Comparison of ENCODE assay signal across 8 mouse cellular contexts in the genomic region with DNA sequence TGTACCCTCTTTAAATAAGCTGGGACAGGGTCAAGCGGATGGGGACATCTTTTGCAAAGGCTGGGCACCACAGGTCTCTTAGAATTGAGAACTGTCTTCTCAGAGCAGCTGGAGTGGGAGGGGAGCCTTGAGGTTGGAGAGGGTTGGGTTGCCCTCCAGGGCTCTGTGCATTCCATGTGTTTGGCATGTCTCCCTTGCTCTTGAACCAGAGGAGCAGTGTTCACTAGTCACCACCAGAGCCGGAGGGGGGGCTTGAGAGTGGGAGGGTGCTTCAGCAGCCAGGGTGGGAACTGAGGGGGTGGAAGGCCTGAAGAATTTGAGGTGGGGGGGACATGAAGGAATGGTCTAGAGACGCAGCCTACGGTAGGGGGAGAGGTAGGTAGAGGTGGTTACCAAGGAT. TPM values are rescaled to one million over a fixed set of nuclear protein-coding genes. Genes with fewer than 3 reads are reported as not detected.
DNase-seq lines count a peak whose midpoint lies in the region; ATAC-seq lines count a peak whose summit lies in the region.

No protein-coding gene starts in this region.

- H3K4me2 ChIP-seq in kidney, embryonic 14.5 days (replicated peaks; ENCODE audit: low read depth, low read length): peak overlapping the region; percentile 68
- peak overlapping the region; percentile 76 for H3K4me2 ChIP-seq in embryonic facial prominence, embryonic 14.5 days (ENCODE audit: low read depth, low read length)
- peak overlapping the region; percentile 70 for H3K4me2 ChIP-seq in hindbrain, embryonic 12.5 days (replicated peaks)
- H3K4me2 ChIP-seq in midbrain, embryonic 13.5 days (replicated peaks): peak overlapping the region; percentile 72

- peaks cover 49% of the 10 kb centered on the region for H3K36me3 ChIP-seq in kidney, embryonic 14.5 days (ENCODE audit: control insufficient read depth, insufficient read depth, low read length)
- H3K36me3 ChIP-seq in embryonic facial prominence, embryonic 14.5 days (ENCODE audit: control insufficient read depth, insufficient read depth, low read length): peaks cover 55% of the 10 kb centered on the region
- H3K36me3 ChIP-seq in hindbrain, embryonic 12.5 days: peaks cover 53% of the 10 kb centered on the region
- peaks cover 54% of the 10 kb centered on the region for H3K36me3 ChIP-seq in midbrain, embryonic 13.5 days

- no peak overlapping the region for H3K9ac ChIP-seq in kidney, embryonic 14.5 days (ENCODE audit: low read depth, low read length)
- peak overlapping the region; percentile 80 for H3K9ac ChIP-seq in embryonic facial prominence, embryonic 14.5 days (ENCODE audit: low read depth, low read length)
- H3K9ac ChIP-seq in hindbrain, embryonic 12.5 days: no peak overlapping the region
- 0 out of 2 replicates have a peak overlapping the region, but pooled peaks have one; percentile 80 for H3K9ac ChIP-seq in midbrain, embryonic 13.5 days (replicated peaks)

- no peak for ATAC-seq in kidney, embryonic 14.5 days (ENCODE audit: low FRiP score, low TSS enrichment)
- no peak for ATAC-seq in embryonic facial prominence, embryonic 14.5 days (ENCODE audit: low read depth)
- no peak for ATAC-seq in hindbrain, embryonic 12.5 days (ENCODE audit: low FRiP score)
- no peak for ATAC-seq in midbrain, embryonic 13.5 days
- ATAC-seq in erythroid progenitor cell, adult 5-6 weeks (replicated peaks; ENCODE audit: low FRiP score, poor library complexity, severe bottlenecking): no peak

- no peaks in the 10 kb centered on the region for H3K27me3 ChIP-seq in kidney, embryonic 14.5 days (ENCODE audit: control insufficient read depth, insufficient read depth, low read length)
- no peaks in the 10 kb centered on the region for H3K27me3 ChIP-seq in embryonic facial prominence, embryonic 14.5 days (replicated peaks; ENCODE audit: control insufficient read depth, insufficient read depth, low read length)
- no peaks in the 10 kb centered on the region for H3K27me3 ChIP-seq in hindbrain, embryonic 12.5 days
- no peaks in the 10 kb centered on the region for H3K27me3 ChIP-seq in midbrain, embryonic 13.5 days

- H3K9me3 ChIP-seq in kidney, embryonic 14.5 days (ENCODE audit: control insufficient read depth, low read length): no peaks in the 10 kb centered on the region
- H3K9me3 ChIP-seq in embryonic facial prominence, embryonic 14.5 days (ENCODE audit: control insufficient read depth, low read length): no peaks in the 10 kb centered on the region
- no peaks in the 10 kb centered on the region for H3K9me3 ChIP-seq in hindbrain, embryonic 12.5 days (replicated peaks)
- H3K9me3 ChIP-seq in midbrain, embryonic 13.5 days: no peaks in the 10 kb centered on the region

- 72% methylated on average over 4 of the region's 4 CpGs for WGBS in kidney, embryonic 14.5 days
- WGBS in embryonic facial prominence, embryonic 14.5 days: 46% methylated on average over 4 of the region's 4 CpGs
- 57% methylated on average over 4 of the region's 4 CpGs for WGBS in hindbrain, embryonic 12.5 days
- 72% methylated on average over 4 of the region's 4 CpGs for WGBS in midbrain, embryonic 13.5 days

- H3K4me3 ChIP-seq in kidney, embryonic 14.5 days (ENCODE audit: low read length): peak overlapping the region; percentile 72; the same call in 1 of the 2 replicates
- H3K4me3 ChIP-seq in embryonic facial prominence, embryonic 14.5 days (ENCODE audit: low read depth, low read length): peak overlapping the region; percentile 69
- H3K4me3 ChIP-seq in hindbrain, embryonic 12.5 days: peak overlapping the region; percentile 72; the same call in 1 of the 2 replicates
- H3K4me3 ChIP-seq in midbrain, embryonic 13.5 days (replicated peaks): peak overlapping the region; percentile 72

- peaks cover 41% of the 10 kb centered on the region for H3K4me1 ChIP-seq in kidney, embryonic 14.5 days (ENCODE audit: control insufficient read depth, insufficient read depth, low read length)
- peaks cover 17% of the 10 kb centered on the region for H3K4me1 ChIP-seq in embryonic facial prominence, embryonic 14.5 days (ENCODE audit: control insufficient read depth, insufficient read depth, low read length)
- H3K4me1 ChIP-seq in hindbrain, embryonic 12.5 days: peaks cover 36% of the 10 kb centered on the region
- H3K4me1 ChIP-seq in midbrain, embryonic 13.5 days (replicated peaks): peaks cover 38% of the 10 kb centered on the region

- H3K27ac ChIP-seq in kidney, embryonic 14.5 days (ENCODE audit: low read depth, low read length): peak overlapping the region; percentile 90; the same call in 1 of the 2 replicates
- H3K27ac ChIP-seq in embryonic facial prominence, embryonic 14.5 days (replicated peaks; ENCODE audit: low read depth, low read length): peak overlapping the region; percentile 97
- peak overlapping the region; percentile 96 for H3K27ac ChIP-seq in hindbrain, embryonic 12.5 days
- H3K27ac ChIP-seq in midbrain, embryonic 13.5 days: peak overlapping the region; percentile 91

- no peak for DNase-seq in kidney, postnatal 25 days
- peak; percentile 83 for DNase-seq in embryonic facial prominence, embryonic 14.5 days (ENCODE audit: low spot score)
- DNase-seq in layer of hippocampus, adult 11-12 months (ENCODE audit: low spot score): no peak
- DNase-seq in layer of hippocampus, postnatal 25 days (ENCODE audit: extremely low spot score in 1 of 2, low spot score in 1 of 2): no peak

RNA-seq across cellular contexts. Expression of gene Tnks1bp1, which starts 1.5 kb away (rescaled TPM):
- 8.1 and 10.1 TPM in 2 replicates for polyA plus RNA-seq in kidney, embryonic 14.5 days (2014; fragmentation: Nextera tagmentation; extraction: Ambion mirVana)
- polyA plus RNA-seq in embryonic facial prominence, embryonic 14.5 days (2014; fragmentation: Nextera tagmentation; extraction: Ambion mirVana): 14.7 and 16.6 TPM in 2 replicates
- polyA plus RNA-seq in hindbrain, embryonic 12.5 days (2016; fragmentation: Nextera tagmentation; extraction: Ambion mirVana): 42.2 and 46.7 TPM in 2 replicates
- polyA plus RNA-seq in midbrain, embryonic 13.5 days (2015; fragmentation: Nextera tagmentation; extraction: Ambion mirVana): 27.1 and 30.9 TPM in 2 replicates
- total RNA-seq in erythroid progenitor cell, adult 5-6 weeks (2015; ENCODE audit: low replicate concordance): 1.1 TPM in 1 of 2 replicates, not detected in the other
- total RNA-seq in erythroid progenitor cell, adult 5-6 weeks (2017; ENCODE audit: low replicate concordance): 0.23 and 2.6 TPM in 2 replicates
- total RNA-seq in layer of hippocampus, postnatal 25 days (2021): 100 to 1,000 TPM; 141 to 159 TPM

RNA-seq across cellular contexts. Expression of gene P2rx3, which starts 12.0 kb away (rescaled TPM):
- 0.53 and 0.86 TPM in 2 replicates for polyA plus RNA-seq in kidney, embryonic 14.5 days (2014; fragmentation: Nextera tagmentation; extraction: Ambion mirVana)
- polyA plus RNA-seq in embryonic facial prominence, embryonic 14.5 days (2014; fragmentation: Nextera tagmentation; extraction: Ambion mirVana): 6.7 and 7.0 TPM in 2 replicates
- polyA plus RNA-seq in hindbrain, embryonic 12.5 days (2016; fragmentation: Nextera tagmentation; extraction: Ambion mirVana): 18.1 and 23.7 TPM in 2 replicates
- polyA plus RNA-seq in midbrain, embryonic 13.5 days (2015; fragmentation: Nextera tagmentation; extraction: Ambion mirVana): 2.5 and 3.0 TPM in 2 replicates
- 1.1 and 1.3 TPM in 2 replicates for total RNA-seq in erythroid progenitor cell, adult 5-6 weeks (2015; ENCODE audit: low replicate concordance)
- not detected in 2 replicates for total RNA-seq in erythroid progenitor cell, adult 5-6 weeks (2017; ENCODE audit: low replicate concordance)
- total RNA-seq in layer of hippocampus, postnatal 25 days (2021): 1 to 10 TPM; 1.8 to 2.5 TPM

RNA-seq across cellular contexts. Expression of gene Ssrp1, which starts 12.2 kb away (rescaled TPM):
- polyA plus RNA-seq in kidney, embryonic 14.5 days (2014; fragmentation: Nextera tagmentation; extraction: Ambion mirVana): 260 and 334 TPM in 2 replicates
- polyA plus RNA-seq in embryonic facial prominence, embryonic 14.5 days (2014; fragmentation: Nextera tagmentation; extraction: Ambion mirVana): 217 and 272 TPM in 2 replicates
- 239 and 240 TPM in 2 replicates for polyA plus RNA-seq in hindbrain, embryonic 12.5 days (2016; fragmentation: Nextera tagmentation; extraction: Ambion mirVana)
- polyA plus RNA-seq in midbrain, embryonic 13.5 days (2015; fragmentation: Nextera tagmentation; extraction: Ambion mirVana): 221 and 223 TPM in 2 replicates
- total RNA-seq in erythroid progenitor cell, adult 5-6 weeks (2015; ENCODE audit: low replicate concordance): 112 TPM in 2 replicates
- total RNA-seq in erythroid progenitor cell, adult 5-6 weeks (2017; ENCODE audit: low replicate concordance): 221 and 237 TPM in 2 replicates
- total RNA-seq in layer of hippocampus, postnatal 25 days (2021): 100 to 1,000 TPM; 108 to 111 TPM

Comparison
In these comparisons a context has a peak if more than half of its experiments do, and no peak if none do; other contexts are left out.
1. H3K9ac ChIP-seq: peak in embryonic facial prominence, embryonic 14.5 days (single experiment) and midbrain, embryonic 13.5 days (single experiment); none in kidney, embryonic 14.5 days (single experiment) and hindbrain, embryonic 12.5 days (single experiment).
2. Peak in every context shown above with its lines, with median percentiles within 50 percentile points of each other: H3K27ac ChIP-seq, H3K4me2 ChIP-seq and H3K4me3 ChIP-seq.